Mouse (Mus musculus) forebrain, postnatal 0 days (tissue): ENCODE measurements at regions not wholly inside any gene's neighbourhood (a gene's known extent, or its start where the extent isn't known, plus 50 kb on each side); places are given as distances from the start of the nearest gene placed in this dataset.
A peak's percentile ranks its signal among the peaks of the same experiment; 100 is the strongest.

ENCODE experiments used
- ATAC-seq: fragments of 200-750 bp; cut with Nextera tagmentation; 2 replicates; pipeline ENCODE4 v1.8.0; 2017; ENCODE audit warnings: mild to moderate bottlenecking, moderate library complexity
- DNase-seq: peaks from one replicate; pipeline ENCODE4 v3.0.0-alpha.2; 2015
- H3K27ac ChIP-seq: fragments of 300-500 bp; sonication (generic); 2 replicates; pipeline ENCODE4 v1.5.1; 2014; ENCODE audit warnings: low read depth, mild to moderate bottlenecking, antibody characterized with exemption, low read length, moderate library complexity, mixed read lengths
- H3K27me3 ChIP-seq: fragments of 300-500 bp; sonication (generic); 2 replicates; pipeline ENCODE4 v1.6.1; 2014; ENCODE audit warnings: mild to moderate bottlenecking, low read length, mixed read lengths; ENCODE audit not compliant: insufficient read depth
- H3K36me3 ChIP-seq: fragments of 300-500 bp; sonication (generic); 2 replicates; pipeline ENCODE4 v1.6.1; 2014; ENCODE audit warnings: mild to moderate bottlenecking, moderate library complexity; ENCODE audit not compliant: insufficient read depth
- H3K4me1 ChIP-seq: fragments of 300-500 bp; sonication (generic); 2 replicates; pipeline ENCODE4 v1.6.1; 2014; ENCODE audit warnings: antibody characterized with exemption; ENCODE audit not compliant: insufficient read depth
- H3K4me2 ChIP-seq: fragments of 300-500 bp; sonication (generic); 2 replicates; pipeline ENCODE4 v1.6.1; 2014; ENCODE audit warnings: low read depth, mild to moderate bottlenecking, moderate library complexity
- H3K4me3 ChIP-seq: fragments of 300-500 bp; sonication (generic); 2 replicates; pipeline ENCODE4 v1.5.1; 2014; ENCODE audit warnings: low read depth, low read length, mixed read lengths
- H3K9ac ChIP-seq: fragments of 300-500 bp; sonication (generic); 2 replicates; pipeline ENCODE4 v1.6.1; 2014; ENCODE audit warnings: mild to moderate bottlenecking
- H3K9me3 ChIP-seq: fragments of 300-500 bp; sonication (generic); 2 replicates; pipeline ENCODE4 v1.6.1; 2016; ENCODE audit warnings: low read length
- CTCF ChIP-seq: sonication (generic); IDR thresholded peaks from 2 replicates; pipeline ENCODE4 v1.5.1; 2016; ENCODE audit warnings: antibody characterized with exemption, control low read depth, low read depth
- WGBS: fragments of 180-500 bp; shearing (Covaris S2); extraction: QIAGEN DNeasy Blood & Tissue Kit; methylation state at CpG from one replicate; pipeline ENCODE4 v1.1.7; 2014; 5-methylcytosine and 5-hydroxymethylcytosine counted together

- no peak overlapping the region for H3K9ac ChIP-seq
- TF ChIP-seq CTCF = no peak
- no peak overlapping the region for H3K4me2 ChIP-seq
- H3K9me3 ChIP-seq = no peaks in the 10 kb centered on the region
- DNase-seq = no peak
- no peak overlapping the region for H3K27ac ChIP-seq
- H3K36me3 ChIP-seq = no peaks in the 10 kb centered on the region
- H3K27me3 ChIP-seq = no peaks in the 10 kb centered on the region
- H3K4me3 ChIP-seq = no peak overlapping the region
- H3K4me1 ChIP-seq = no peaks in the 10 kb centered on the region
- 69% methylated on average over 1 of the region's 1 CpGs for WGBS
- no peak for ATAC-seq
These were observed 88.3 kb downstream of the Krtap20-2 start for GRCm38 (mm10) chr16:89294006-89294405.

- 71% methylated on average over 4 of the region's 4 CpGs for WGBS
- Histone ChIP-seq H3K4me1 (no peaks in the 10 kb centered on the region), H3K27me3 (no peaks in the 10 kb centered on the region), H3K36me3 (no peaks in the 10 kb centered on the region), H3K9me3 (no peaks in the 10 kb centered on the region), H3K9ac (no peak overlapping the region), H3K4me3 (no peak overlapping the region), H3K27ac (no peak overlapping the region), H3K4me2 (no peak overlapping the region)
- no peak for DNase-seq
- TF ChIP-seq CTCF = no peak
- peak; percentile 40 for ATAC-seq
These were observed 91.0 kb downstream of the Krtap20-2 start for GRCm38 (mm10) chr16:89296620-89297019.
